Mouse (Mus musculus): ENCODE measurements at regions not wholly inside any gene's neighbourhood (a gene's known extent, or its start where the extent isn't known, plus 50 kb on each side); places are given as distances from the start of the nearest gene placed in this dataset.
A peak's percentile ranks its signal among the peaks of the same experiment; 100 is the strongest.

DNA sequence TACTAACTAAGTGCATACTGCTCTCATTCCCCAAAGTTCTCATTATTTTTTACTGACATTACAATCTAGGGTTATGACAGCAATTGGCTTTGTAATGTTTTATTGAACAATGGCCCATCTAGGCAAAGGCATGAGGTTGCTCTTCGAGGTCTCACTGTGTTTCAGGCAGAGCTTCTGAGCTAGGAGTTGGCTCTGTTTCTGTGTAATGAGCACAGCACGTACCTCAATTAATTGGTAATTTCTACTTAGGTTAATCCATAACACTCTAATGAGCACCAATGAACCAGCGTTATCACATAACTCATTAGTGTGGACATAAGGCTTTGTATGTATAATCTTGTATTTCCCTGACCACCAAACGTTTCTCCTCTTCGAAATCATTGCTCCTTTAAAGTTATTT, 398.6 kb upstream of the Gm10295 start:
- Histone ChIP-seq H3K9ac (ENCODE audit: low read depth, low read length) (no peak overlapping the region), H3K4me2 (ENCODE audit: low read length) (no peak overlapping the region), H3K27me3 (ENCODE audit: insufficient read depth, low read length) (no peaks in the 10 kb centered on the region), H3K27ac (no peak overlapping the region), H3K9me3 (replicated peaks; ENCODE audit: low read length) (no peaks in the 10 kb centered on the region), H3K4me1 (replicated peaks; ENCODE audit: insufficient read depth, low read length) (no peaks in the 10 kb centered on the region), H3K4me3 (replicated peaks; ENCODE audit: low read depth, low read length) (no peak overlapping the region), H3K36me3 (ENCODE audit: insufficient read depth, low read length) (no peaks in the 10 kb centered on the region)
- no peak for TF ChIP-seq CTCF (IDR thresholded peaks at IDR 0.05; ENCODE audit: low read depth)
- DNase-seq (ENCODE audit: low spot score), result no peak
- ATAC-seq (replicated peaks; ENCODE audit: low FRiP score, low read depth), result no peak
- 89% methylated on average over 5 of the region's 5 CpGs for WGBS

DNA sequence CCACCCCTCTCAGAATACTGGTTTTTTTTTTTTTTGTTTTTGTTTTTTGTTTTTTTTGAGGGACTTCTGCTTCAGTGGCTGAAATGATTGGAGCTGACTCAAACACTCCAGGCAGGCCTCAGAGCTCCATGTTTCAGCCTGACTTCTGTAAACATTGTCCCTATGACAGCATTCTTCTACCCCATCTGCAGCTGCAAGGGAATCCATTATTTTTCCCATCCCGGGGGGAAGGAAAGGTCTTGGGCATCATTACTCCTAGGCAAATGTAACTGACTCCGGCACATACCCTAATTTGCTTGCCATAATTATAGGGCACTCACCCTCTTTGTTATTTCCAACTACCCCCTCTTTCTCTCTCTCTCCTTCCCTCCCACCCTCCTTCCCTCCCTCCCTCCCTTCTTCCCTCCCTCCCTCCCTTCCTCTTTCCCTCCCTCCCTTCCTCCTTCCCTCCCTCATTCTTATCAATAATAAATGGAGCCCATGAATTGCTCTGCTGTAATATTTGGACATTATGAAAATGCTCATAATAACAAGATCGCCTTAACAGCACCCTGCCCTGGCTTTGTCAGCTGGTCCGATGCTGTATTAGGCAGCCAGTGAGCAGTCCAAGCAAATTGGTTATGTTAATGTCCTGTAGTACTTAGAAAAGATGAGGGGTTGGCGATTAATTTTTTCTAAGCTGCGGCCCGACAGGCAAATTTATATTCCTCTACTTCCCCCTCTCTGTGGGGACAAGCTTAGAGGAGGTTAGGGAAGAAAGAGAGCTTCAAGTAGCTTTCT, 395.0 kb upstream of the Gm10295 start:
- Histone ChIP-seq H3K27ac (no peak overlapping the region), H3K4me3 (replicated peaks; ENCODE audit: low read depth, low read length) (no peak overlapping the region), H3K27me3 (ENCODE audit: insufficient read depth, low read length) (no peaks in the 10 kb centered on the region), H3K9me3 (replicated peaks; ENCODE audit: low read length) (no peaks in the 10 kb centered on the region), H3K9ac (ENCODE audit: low read depth, low read length) (no peak overlapping the region), H3K4me2 (ENCODE audit: low read length) (no peak overlapping the region), H3K4me1 (replicated peaks; ENCODE audit: insufficient read depth, low read length) (no peaks in the 10 kb centered on the region), H3K36me3 (ENCODE audit: insufficient read depth, low read length) (no peaks in the 10 kb centered on the region)
- no peak for TF ChIP-seq CTCF (IDR thresholded peaks at IDR 0.05; ENCODE audit: low read depth)
- no peak for ATAC-seq (replicated peaks; ENCODE audit: low FRiP score, low read depth)
- no peak for DNase-seq (ENCODE audit: low spot score)
- 63% methylated on average over 7 of the region's 7 CpGs for WGBS

DNA sequence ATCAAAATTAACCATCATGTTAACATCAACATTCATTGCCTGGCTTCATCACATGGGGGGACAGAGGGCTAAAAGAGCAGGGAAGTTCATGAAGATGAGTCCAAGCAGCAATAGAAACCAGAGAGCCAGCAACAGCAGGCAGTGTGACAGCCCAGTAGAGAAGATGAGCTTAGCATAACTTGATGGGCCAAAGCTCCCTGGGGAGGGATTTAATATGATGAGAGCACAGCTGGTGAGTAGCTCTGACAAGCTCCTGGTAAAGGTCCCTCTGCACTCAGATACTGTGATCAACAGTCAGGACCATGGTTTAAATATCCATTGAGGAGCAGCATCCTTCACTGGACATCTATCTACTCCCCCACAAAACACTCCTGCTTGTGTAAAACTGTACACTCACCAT, 377.2 kb upstream of the Gm10295 start:
- Histone ChIP-seq H3K36me3 (ENCODE audit: insufficient read depth, low read length) (no peaks in the 10 kb centered on the region), H3K27me3 (ENCODE audit: insufficient read depth, low read length) (no peaks in the 10 kb centered on the region), H3K4me1 (replicated peaks; ENCODE audit: insufficient read depth, low read length) (no peaks in the 10 kb centered on the region), H3K9ac (ENCODE audit: low read depth, low read length) (no peak overlapping the region), H3K4me2 (ENCODE audit: low read length) (no peak overlapping the region), H3K4me3 (replicated peaks; ENCODE audit: low read depth, low read length) (no peak overlapping the region), H3K27ac (no peak overlapping the region), H3K9me3 (replicated peaks; ENCODE audit: low read length) (no peaks in the 10 kb centered on the region)
- no peak for TF ChIP-seq CTCF (IDR thresholded peaks at IDR 0.05; ENCODE audit: low read depth)
- DNase-seq (ENCODE audit: low spot score) (no peak), ATAC-seq (replicated peaks; ENCODE audit: low FRiP score, low read depth) (no peak)

DNA sequence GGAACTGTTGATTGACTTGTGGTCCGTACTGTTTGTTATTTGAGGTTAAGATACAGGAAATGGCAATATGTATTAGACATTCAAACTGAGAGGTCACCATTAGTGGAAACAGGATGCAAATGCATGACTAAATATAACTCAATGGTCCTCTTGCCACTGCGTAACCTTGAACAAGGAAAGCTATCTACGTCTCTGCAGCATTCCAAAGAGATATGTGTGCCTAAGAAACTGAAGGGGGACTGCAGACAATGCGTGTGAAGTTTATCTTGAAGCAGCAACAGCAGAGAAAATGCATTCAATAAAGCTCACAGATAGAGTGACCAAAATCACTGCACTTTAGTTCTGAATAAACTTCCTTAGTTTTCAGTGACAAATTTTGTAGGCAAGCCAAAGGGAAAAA, 356.9 kb upstream of the Gm10295 start:
- Histone ChIP-seq H3K27me3 (ENCODE audit: insufficient read depth, low read length) (no peaks in the 10 kb centered on the region), H3K4me2 (ENCODE audit: low read length) (no peak overlapping the region), H3K36me3 (ENCODE audit: insufficient read depth, low read length) (no peaks in the 10 kb centered on the region), H3K4me1 (replicated peaks; ENCODE audit: insufficient read depth, low read length) (no peaks in the 10 kb centered on the region), H3K9me3 (replicated peaks; ENCODE audit: low read length) (no peaks in the 10 kb centered on the region), H3K27ac (no peak overlapping the region), H3K4me3 (replicated peaks; ENCODE audit: low read depth, low read length) (no peak overlapping the region), H3K9ac (ENCODE audit: low read depth, low read length) (no peak overlapping the region)
- no peak for TF ChIP-seq CTCF (IDR thresholded peaks at IDR 0.05; ENCODE audit: low read depth)
- no peak for ATAC-seq (replicated peaks; ENCODE audit: low FRiP score, low read depth)
- WGBS, result 65% methylated on average over 4 of the region's 4 CpGs
- DNase-seq (ENCODE audit: low spot score), result peak; percentile 26

DNA sequence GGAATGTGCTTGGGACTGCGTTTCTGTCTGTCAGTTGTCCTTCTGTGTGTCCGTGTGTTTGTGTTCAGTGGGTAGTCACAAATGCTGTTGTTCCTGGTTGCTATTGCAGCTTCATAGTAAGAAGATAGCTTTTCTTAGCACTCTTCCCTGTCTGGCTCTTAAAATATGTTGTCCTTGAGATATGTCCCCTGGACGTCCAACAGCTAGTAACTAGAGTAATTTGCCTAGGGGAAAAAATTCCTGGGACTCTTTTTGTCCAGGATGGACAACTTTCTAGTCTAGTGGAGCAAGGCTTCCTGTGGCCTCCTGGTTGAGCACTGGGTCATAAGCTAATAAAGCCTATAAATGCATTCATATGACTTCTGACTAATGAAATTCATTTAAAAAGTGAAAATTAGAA, 354.9 kb upstream of the Gm10295 start:
- H3K36me3 ChIP-seq (ENCODE audit: insufficient read depth, low read length), result no peaks in the 10 kb centered on the region
- no peaks in the 10 kb centered on the region for H3K4me1 ChIP-seq (replicated peaks; ENCODE audit: insufficient read depth, low read length)
- H3K9me3 ChIP-seq (replicated peaks; ENCODE audit: low read length), result no peaks in the 10 kb centered on the region
- H3K4me3 ChIP-seq (replicated peaks; ENCODE audit: low read depth, low read length), result no peak overlapping the region
- DNase-seq (ENCODE audit: low spot score) (peak; percentile 8), ATAC-seq (replicated peaks; ENCODE audit: low FRiP score, low read depth) (no peak)
- no peak for TF ChIP-seq CTCF (IDR thresholded peaks at IDR 0.05; ENCODE audit: low read depth)
- no peak overlapping the region for H3K9ac ChIP-seq (ENCODE audit: low read depth, low read length)
- H3K27me3 ChIP-seq (ENCODE audit: insufficient read depth, low read length), result no peaks in the 10 kb centered on the region
- H3K27ac ChIP-seq, result no peak overlapping the region
- H3K4me2 ChIP-seq (ENCODE audit: low read length), result peak overlapping the region; percentile 81
- 50% methylated on average over 3 of the region's 3 CpGs for WGBS

DNA sequence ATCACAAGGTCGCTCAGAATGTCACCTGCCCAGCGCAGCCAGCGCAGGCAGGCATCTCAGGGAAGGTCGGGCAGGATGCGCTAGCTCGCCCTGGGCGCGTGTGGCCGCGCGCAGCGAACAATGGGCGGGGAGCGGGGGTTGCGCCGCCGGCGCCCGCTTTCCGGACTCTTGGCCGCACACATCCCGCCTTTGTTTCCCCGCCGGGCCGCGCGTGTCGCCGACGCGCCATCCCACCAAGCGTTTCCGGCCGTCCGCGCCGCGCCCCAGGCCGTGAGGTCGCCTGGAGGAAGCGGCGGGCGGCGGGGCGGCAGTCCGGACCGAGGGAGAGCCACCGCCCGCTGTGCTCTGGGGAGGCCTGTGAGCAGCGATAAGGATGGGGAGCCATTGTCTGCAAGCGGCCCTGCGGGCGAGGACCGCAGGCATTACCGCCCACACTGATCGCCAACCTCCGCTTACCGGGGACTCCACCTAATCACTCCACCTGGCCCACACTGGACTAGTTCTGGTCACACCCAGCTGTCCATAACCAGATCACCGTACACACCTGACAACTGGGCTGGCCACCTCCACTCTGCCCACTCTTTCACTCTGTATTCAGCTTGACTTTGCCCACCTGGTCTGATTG, 354.3 kb upstream of the Gm10295 start:
- Histone ChIP-seq H3K9me3 (replicated peaks; ENCODE audit: low read length) (no peaks in the 10 kb centered on the region), H3K4me1 (replicated peaks; ENCODE audit: insufficient read depth, low read length) (no peaks in the 10 kb centered on the region), H3K4me2 (ENCODE audit: low read length) (peak overlapping the region; percentile 81), H3K4me3 (replicated peaks; ENCODE audit: low read depth, low read length) (peak overlapping the region; percentile 46), H3K27me3 (ENCODE audit: insufficient read depth, low read length) (no peaks in the 10 kb centered on the region), H3K36me3 (ENCODE audit: insufficient read depth, low read length) (no peaks in the 10 kb centered on the region), H3K27ac (peak overlapping the region; percentile 47), H3K9ac (ENCODE audit: low read depth, low read length) (peak overlapping the region; percentile 63)
- peak; percentile 81 for ATAC-seq (replicated peaks; ENCODE audit: low FRiP score, low read depth)
- no peak for TF ChIP-seq CTCF (IDR thresholded peaks at IDR 0.05; ENCODE audit: low read depth)
- DNase-seq (ENCODE audit: low spot score), result peak; percentile 67
- WGBS, result under 1% methylated on average over 58 of the region's 59 CpGs

All from kidney, postnatal 0 days (tissue).